Mouse (Mus musculus): ENCODE results near the gene Snn. TPM values are rescaled to one million over a fixed set of nuclear protein-coding genes. Genes with fewer than 3 reads are reported as not detected.

The Snn gene
- polyA plus RNA-seq, 1 experiment from 2014 or later = 34.5 TPM

DNA sequence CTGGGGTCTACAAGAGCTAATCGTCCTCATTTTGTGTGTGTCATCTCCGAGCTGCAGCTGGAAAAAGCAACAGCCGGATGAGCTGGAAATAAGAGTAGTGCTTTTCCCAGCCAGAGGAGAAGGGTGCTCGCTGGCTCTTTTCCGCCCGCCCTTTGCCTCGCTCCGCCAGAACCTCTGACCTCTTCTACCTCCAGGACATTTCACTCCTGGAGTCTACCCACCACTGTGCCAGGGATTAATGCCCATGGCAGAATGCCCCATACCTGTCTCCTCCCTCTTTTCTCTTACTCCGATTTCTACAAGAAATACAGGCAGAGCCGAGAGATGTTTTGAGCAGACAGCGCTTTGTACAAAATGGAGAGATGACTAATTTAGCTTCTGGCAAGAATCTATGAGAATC lies 9.6 kb upstream of the Snn start:
- no peaks in the 10 kb centered on the region for H3K4me1 ChIP-seq
- H3K4me2 ChIP-seq = no peak overlapping the region
- no peaks in the 10 kb centered on the region for H3K9me3 ChIP-seq
- ATAC-seq (ENCODE audit: insufficient number of reproducible peaks, low FRiP score, low TSS enrichment, low read depth) = no peak
- 88% methylated on average over 11 of the region's 11 CpGs for WGBS
- H3K9ac ChIP-seq = no peak overlapping the region
- no peaks in the 10 kb centered on the region for H3K36me3 ChIP-seq
- H3K4me3 ChIP-seq = no peak overlapping the region
- no peaks in the 10 kb centered on the region for H3K27me3 ChIP-seq
- H3K27ac ChIP-seq = no peak overlapping the region

- H3K4me2 ChIP-seq = no peak overlapping the region
- H3K4me3 ChIP-seq = no peak overlapping the region
- H3K9ac ChIP-seq = no peak overlapping the region
- H3K36me3 ChIP-seq = no peaks in the 10 kb centered on the region
- no peak for ATAC-seq (ENCODE audit: insufficient number of reproducible peaks, low FRiP score, low TSS enrichment, low read depth)
- WGBS = 70% methylated on average over 6 of the region's 6 CpGs
- H3K27ac ChIP-seq = no peak overlapping the region
- H3K9me3 ChIP-seq = no peaks in the 10 kb centered on the region
- H3K4me1 ChIP-seq = 0 out of 2 replicates have a peak, but pooled peaks cover 5% of the 10 kb centered on the region
- no peaks in the 10 kb centered on the region for H3K27me3 ChIP-seq
Measured at GRCm38 (mm10) chr16:11054409-11054808, 6.3 kb upstream of the Snn start.

- no peak for ATAC-seq (ENCODE audit: insufficient number of reproducible peaks, low FRiP score, low TSS enrichment, low read depth)
- Histone ChIP-seq H3K27me3 (no peaks in the 10 kb centered on the region), H3K9me3 (no peaks in the 10 kb centered on the region), H3K9ac (no peak overlapping the region), H3K36me3 (no peaks in the 10 kb centered on the region), H3K4me3 (no peak overlapping the region), H3K4me2 (no peak overlapping the region), H3K27ac (no peak overlapping the region), H3K4me1 (0 out of 2 replicates have a peak, but pooled peaks cover 5% of the 10 kb centered on the region)
- 76% methylated on average over 6 of the region's 6 CpGs for WGBS
Measured at GRCm38 (mm10) chr16:11054871-11055270, 5.9 kb upstream of the Snn start.

- no peaks in the 10 kb centered on the region for H3K27me3 ChIP-seq
- H3K4me1 ChIP-seq = 0 out of 2 replicates have a peak, but pooled peaks cover 5% of the 10 kb centered on the region
- no peaks in the 10 kb centered on the region for H3K9me3 ChIP-seq
- H3K4me3 ChIP-seq = no peak overlapping the region
- no peak overlapping the region for H3K9ac ChIP-seq
- WGBS = 53% methylated on average over 5 of the region's 5 CpGs
- H3K36me3 ChIP-seq = no peaks in the 10 kb centered on the region
- no peak overlapping the region for H3K4me2 ChIP-seq
- no peak overlapping the region for H3K27ac ChIP-seq
- ATAC-seq (ENCODE audit: insufficient number of reproducible peaks, low FRiP score, low TSS enrichment, low read depth) = no peak
Measured at GRCm38 (mm10) chr16:11055916-11056315, 4.8 kb upstream of the Snn start.

- WGBS = 23% methylated on average over 13 of the region's 13 CpGs
- Histone ChIP-seq H3K4me2 (no peak overlapping the region), H3K4me3 (no peak overlapping the region), H3K9me3 (no peaks in the 10 kb centered on the region), H3K9ac (no peak overlapping the region), H3K27me3 (no peaks in the 10 kb centered on the region), H3K36me3 (no peaks in the 10 kb centered on the region), H3K4me1 (peaks cover 33% of the 10 kb centered on the region), H3K27ac (peak overlapping the region; percentile 85)
- ATAC-seq (ENCODE audit: insufficient number of reproducible peaks, low FRiP score, low TSS enrichment, low read depth) = no peak; the same call in 1 of the 2 replicates
Measured at GRCm38 (mm10) chr16:11062794-11063721, 2.3 kb downstream of the Snn start.

GRCm38 (mm10) chr16:11064341-11064740 lies 3.6 kb downstream of the Snn start:
- Histone ChIP-seq H3K9me3 (no peaks in the 10 kb centered on the region), H3K9ac (no peak overlapping the region), H3K27me3 (no peaks in the 10 kb centered on the region), H3K4me3 (no peak overlapping the region), H3K36me3 (no peaks in the 10 kb centered on the region), H3K4me1 (peaks cover 45% of the 10 kb centered on the region), H3K4me2 (no peak overlapping the region), H3K27ac (no peak overlapping the region)
- 94% methylated on average over 4 of the region's 4 CpGs for WGBS
- ATAC-seq (ENCODE audit: insufficient number of reproducible peaks, low FRiP score, low TSS enrichment, low read depth) = no peak

- 86% methylated on average over 6 of the region's 6 CpGs for WGBS
- ATAC-seq (ENCODE audit: insufficient number of reproducible peaks, low FRiP score, low TSS enrichment, low read depth) = no peak
- H3K4me1 ChIP-seq = peaks cover 49% of the 10 kb centered on the region
Measured at GRCm38 (mm10) chr16:11064742-11065141, 4.0 kb downstream of the Snn start.

GRCm38 (mm10) chr16:11065431-11065830 lies 4.7 kb downstream of the Snn start:
- H3K27ac ChIP-seq = peak overlapping the region; percentile 78; the same call in 1 of the 2 replicates
- H3K4me3 ChIP-seq = peak overlapping the region; percentile 92
- H3K36me3 ChIP-seq = no peaks in the 10 kb centered on the region
- no peaks in the 10 kb centered on the region for H3K27me3 ChIP-seq
- WGBS = 58% methylated on average over 5 of the region's 5 CpGs
- no peak for ATAC-seq (ENCODE audit: insufficient number of reproducible peaks, low FRiP score, low TSS enrichment, low read depth)
- no peaks in the 10 kb centered on the region for H3K9me3 ChIP-seq
- H3K4me1 ChIP-seq = peaks cover 54% of the 10 kb centered on the region
- no peak overlapping the region; the same call in 1 of the 2 replicates for H3K9ac ChIP-seq
- peak overlapping the region; percentile 74 for H3K4me2 ChIP-seq

More at GRCm38 (mm10) chr16:11064742-11065141, 4.0 kb downstream of the Snn start:
- Histone ChIP-seq H3K9me3 (no peaks in the 10 kb centered on the region), H3K9ac (no peak overlapping the region), H3K4me3 (no peak overlapping the region), H3K27me3 (no peaks in the 10 kb centered on the region), H3K36me3 (no peaks in the 10 kb centered on the region), H3K4me2 (no peak overlapping the region), H3K27ac (no peak overlapping the region)

GRCm38 (mm10) chr16:11066029-11066832 lies 5.5 kb downstream of the Snn start, which contains the start of gene Litaf:
Gene Litaf (minus strand): TSS chr16:11066157.
- no peaks in the 10 kb centered on the region for H3K9me3 ChIP-seq
- H3K4me1 ChIP-seq = peaks cover 59% of the 10 kb centered on the region
- WGBS = under 1% methylated on average over 71 of the region's 78 CpGs
- H3K27me3 ChIP-seq = no peaks in the 10 kb centered on the region
- peak within 1 kb of the TSS; percentile 92 for H3K4me3 ChIP-seq
- H3K4me2 ChIP-seq = peak within 1 kb of the TSS; percentile 74
- 0 out of 2 replicates have a peak, but pooled peaks cover under 1% of the 10 kb centered on the region for H3K36me3 ChIP-seq
- H3K27ac ChIP-seq = peak within 1 kb of the TSS; percentile 93
- peak within 1 kb of the TSS; percentile 95 for H3K9ac ChIP-seq
- peak; percentile 95 for ATAC-seq (ENCODE audit: insufficient number of reproducible peaks, low FRiP score, low TSS enrichment, low read depth)

DNA sequence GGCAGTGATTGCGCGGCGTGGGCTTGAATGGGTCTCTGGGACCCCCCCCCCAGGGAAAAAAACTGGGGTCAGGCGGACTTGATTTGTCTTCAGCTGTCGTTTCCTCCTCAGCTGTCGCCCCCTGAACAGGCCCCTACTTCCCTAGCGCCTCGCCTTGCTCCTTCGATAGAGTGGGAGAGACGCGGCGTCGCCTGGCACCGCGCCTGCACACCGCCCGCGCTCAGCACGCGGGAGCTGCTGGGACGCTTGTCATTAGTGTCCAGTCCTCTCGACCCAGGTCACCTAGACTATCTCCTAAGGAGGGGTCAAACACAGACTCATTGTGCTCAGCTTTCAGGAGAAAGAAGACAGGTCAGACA lies 6.1 kb downstream of the Snn start:
- Histone ChIP-seq H3K36me3 (peaks cover 6% of the 10 kb centered on the region), H3K27ac (peak overlapping the region; percentile 93), H3K9me3 (no peaks in the 10 kb centered on the region), H3K9ac (peak overlapping the region; percentile 95), H3K4me1 (peaks cover 60% of the 10 kb centered on the region), H3K4me3 (peak overlapping the region; percentile 92), H3K27me3 (no peaks in the 10 kb centered on the region), H3K4me2 (peak overlapping the region; percentile 74)
- ATAC-seq (ENCODE audit: insufficient number of reproducible peaks, low FRiP score, low TSS enrichment, low read depth) = no peak
- WGBS = under 1% methylated on average over 22 of the region's 22 CpGs

DNA sequence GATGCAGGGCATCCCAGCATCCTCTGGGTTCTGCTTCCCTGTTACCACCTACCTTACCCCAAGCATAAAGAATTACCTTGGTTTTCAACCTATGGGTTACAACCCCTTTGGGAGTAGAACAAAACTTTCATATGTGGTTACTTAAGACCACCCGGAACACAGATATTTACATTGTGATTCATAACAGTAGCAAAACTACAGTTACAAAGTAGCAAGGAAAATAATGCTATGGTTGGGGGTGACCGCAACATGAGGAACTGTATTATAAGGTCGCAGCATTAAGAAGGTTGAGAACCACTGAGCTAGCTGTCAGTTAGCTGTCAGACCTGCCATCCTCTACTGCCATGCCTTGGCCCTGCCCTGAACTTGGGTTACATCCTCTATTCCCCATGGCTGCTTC lies 7.9 kb downstream of the Snn start:
- Histone ChIP-seq H3K27me3 (no peaks in the 10 kb centered on the region), H3K9ac (no peak overlapping the region), H3K27ac (no peak overlapping the region), H3K4me3 (no peak overlapping the region), H3K36me3 (peaks cover 25% of the 10 kb centered on the region), H3K4me2 (0 out of 2 replicates have a peak overlapping the region, but pooled peaks have one; percentile 5), H3K4me1 (peaks cover 56% of the 10 kb centered on the region), H3K9me3 (no peaks in the 10 kb centered on the region)
- 88% methylated on average over 3 of the region's 3 CpGs for WGBS
- ATAC-seq (ENCODE audit: insufficient number of reproducible peaks, low FRiP score, low TSS enrichment, low read depth) = no peak
